Mouse (Mus musculus) lung, adult 2 months (tissue): ENCODE measurements around the gene Slc22a23. TPM values are rescaled to one million over a fixed set of nuclear protein-coding genes. Genes with fewer than 3 reads are reported as not detected.

Experiments
- DNase-seq: peaks from one replicate; pipeline ENCODE4 v3.0.0; 2022
- H3K4me1 ChIP-seq: fragments of 200-500 bp; 2 replicates; pipeline ENCODE4 v1.6.1; 2011; ENCODE audit warnings: low read length; ENCODE audit not compliant: control insufficient read depth, insufficient read depth
- H3K4me3 ChIP-seq: fragments of 200-500 bp; replicated peaks from 2 replicates; pipeline ENCODE3; 2011; ENCODE audit warnings: low read depth, mild to moderate bottlenecking, control low read depth, low read length; ENCODE audit errors: extremely low read depth
- CTCF ChIP-seq: fragments of 200-500 bp; IDR thresholded peaks from 2 replicates; pipeline ENCODE4 v1.5.1; 2011; ENCODE audit warnings: mild to moderate bottlenecking, low read length, control low read depth; ENCODE audit not compliant: insufficient read depth
- POLR2A ChIP-seq: fragments of 200-500 bp; IDR thresholded peaks from 2 replicates; pipeline ENCODE4 v1.6.1; 2011; ENCODE audit warnings: low read depth, mild to moderate bottlenecking, control low read depth, low read length, borderline replicate concordance; ENCODE audit errors: extremely low read depth
- WGBS: fragments of 180-500 bp; shearing (Covaris S2); methylation state at CpG from one replicate; pipeline ENCODE4 v1.1.7; 2018; 5-methylcytosine and 5-hydroxymethylcytosine counted together
- polyA plus RNA-seq: library from polyadenylated mRNA; depleted of rRNA; stranded (reverse); fragments of >200 nt; gene quantifications from 2 replicates; pipeline ENCODE4 v1.2.3, GENCODE M21; 2012

The Slc22a23 gene
- polyA plus RNA-seq, 1 experiment, result 81.6 TPM

DNA sequence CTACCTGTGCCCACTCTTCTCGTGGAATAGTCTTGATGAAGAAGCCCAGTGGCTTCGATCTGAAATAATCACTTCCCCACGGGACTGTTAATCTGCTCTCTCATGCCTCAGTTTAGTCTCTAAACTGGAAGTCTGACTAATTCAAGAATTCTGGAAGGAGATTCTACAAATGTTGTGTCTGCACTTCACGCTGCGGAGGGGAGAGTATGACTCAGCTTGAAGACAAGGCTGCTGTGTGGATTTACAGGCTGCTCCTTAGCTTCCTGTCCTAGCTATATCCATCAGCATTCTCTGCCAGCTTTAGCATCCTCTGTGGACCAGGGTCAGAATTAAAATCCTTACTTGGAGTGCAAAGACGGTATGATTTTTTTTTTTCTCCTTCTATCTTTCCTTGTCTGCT is 112.0 kb downstream of the Slc22a23 start:
- Histone ChIP-seq H3K4me3 (no peak overlapping the region), H3K4me1 (peaks cover 2% of the 10 kb centered on the region; the same call in 1 of the 2 replicates)
- no peak for TF ChIP-seq POLR2A
- no peak for TF ChIP-seq CTCF
- 67% methylated on average over 6 of the region's 6 CpGs for WGBS
- no peak for DNase-seq

DNA sequence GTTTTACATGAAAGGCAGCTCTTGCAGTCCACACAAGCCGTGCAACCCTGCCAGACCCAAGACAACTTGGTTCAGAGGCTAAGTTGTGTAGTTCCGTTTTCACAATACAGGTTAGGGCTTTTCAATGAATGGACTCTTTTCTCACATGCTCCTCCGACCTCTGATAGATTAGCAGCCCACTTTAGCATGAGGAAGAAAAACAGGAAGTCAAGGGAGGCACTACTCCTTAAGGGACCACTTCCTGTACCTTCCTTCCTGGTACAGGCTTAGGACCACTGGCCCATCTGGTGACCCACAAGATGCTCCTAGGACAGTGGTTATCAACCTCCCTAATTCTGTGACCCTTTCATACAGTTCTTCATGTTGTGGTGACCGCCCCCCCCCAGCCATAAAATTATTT is 116.1 kb downstream of the Slc22a23 start:
- Histone ChIP-seq H3K4me1 (peaks cover 4% of the 10 kb centered on the region; the same call in 1 of the 2 replicates), H3K4me3 (no peak overlapping the region)
- no peak for TF ChIP-seq CTCF
- TF ChIP-seq POLR2A, result no peak
- no peak for DNase-seq
- 53% methylated on average over 4 of the region's 4 CpGs for WGBS

DNA sequence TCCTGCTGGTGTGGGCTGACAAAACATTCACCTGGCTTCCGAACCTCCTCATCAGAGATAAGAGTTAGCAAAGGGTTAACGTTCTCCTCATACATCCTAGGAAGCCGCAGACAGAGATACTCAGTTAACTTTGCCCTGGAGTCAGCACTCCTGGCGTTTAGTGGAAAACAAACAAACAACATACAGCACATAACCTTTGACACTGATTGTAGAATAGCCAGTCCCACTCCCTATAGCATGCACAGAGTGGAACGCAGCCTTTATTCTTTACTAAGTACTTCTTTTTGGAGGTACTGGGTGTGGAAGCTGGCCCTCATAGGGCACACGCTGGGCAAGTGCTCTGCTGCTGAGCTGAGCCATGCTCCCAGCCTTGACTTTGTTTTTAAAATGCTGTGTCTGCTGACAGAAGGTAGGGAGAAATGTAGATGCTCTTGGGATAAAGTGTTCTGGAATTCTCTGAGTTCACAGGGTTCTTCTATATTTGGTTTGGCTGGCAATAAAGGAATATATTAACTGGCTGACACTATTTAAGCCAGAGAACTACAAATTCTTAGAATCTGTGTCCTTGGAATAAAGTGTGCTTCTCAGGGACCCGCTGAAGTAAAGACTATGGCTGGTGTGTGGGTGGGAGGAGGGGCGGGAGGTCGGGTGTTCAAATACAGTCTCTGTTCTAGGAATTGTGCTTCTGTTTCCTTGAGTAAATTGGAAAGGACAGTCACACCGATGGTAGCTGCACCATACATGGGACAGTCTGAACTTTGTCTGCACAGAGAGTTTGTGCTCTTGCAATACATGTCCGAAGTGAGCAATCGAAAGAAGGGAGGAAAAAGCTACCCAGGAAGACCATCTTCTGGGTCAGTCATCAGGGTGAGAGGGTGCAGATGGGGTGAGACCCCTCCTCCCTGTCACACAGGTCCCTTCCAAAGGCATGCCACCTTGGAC is 117.0 kb downstream of the Slc22a23 start:
- H3K4me3 ChIP-seq, result no peak overlapping the region
- DNase-seq, result no peak
- 54% methylated on average over 12 of the region's 12 CpGs for WGBS
- TF ChIP-seq CTCF (no peak), POLR2A (no peak)
- H3K4me1 ChIP-seq, result peaks cover 4% of the 10 kb centered on the region; the same call in 1 of the 2 replicates

DNA sequence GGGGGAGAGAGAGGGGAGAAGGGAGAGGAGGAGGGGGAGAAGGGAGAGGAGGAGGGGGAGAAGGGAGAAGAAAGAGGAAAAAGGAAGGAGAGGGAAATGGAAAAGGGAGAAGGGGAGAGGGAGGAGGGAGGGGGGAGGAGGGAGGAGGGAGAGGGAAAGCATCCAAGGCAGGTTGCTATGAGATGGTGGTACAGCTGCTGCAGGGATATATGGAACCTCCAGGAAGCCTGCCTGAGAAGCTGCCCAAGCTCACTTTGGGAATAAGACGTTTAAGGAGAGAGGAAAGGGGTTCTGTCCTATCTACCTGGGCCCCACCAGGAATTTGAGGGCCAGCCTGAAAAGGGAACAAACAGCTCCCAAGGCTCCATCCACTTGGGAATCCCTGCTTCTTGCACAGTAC is 118.0 kb downstream of the Slc22a23 start:
- Histone ChIP-seq H3K4me3 (no peak overlapping the region), H3K4me1 (peaks cover 4% of the 10 kb centered on the region; the same call in 1 of the 2 replicates)
- 60% methylated on average over 1 of the region's 1 CpGs for WGBS
- TF ChIP-seq CTCF (no peak), POLR2A (no peak)
- no peak for DNase-seq

DNA sequence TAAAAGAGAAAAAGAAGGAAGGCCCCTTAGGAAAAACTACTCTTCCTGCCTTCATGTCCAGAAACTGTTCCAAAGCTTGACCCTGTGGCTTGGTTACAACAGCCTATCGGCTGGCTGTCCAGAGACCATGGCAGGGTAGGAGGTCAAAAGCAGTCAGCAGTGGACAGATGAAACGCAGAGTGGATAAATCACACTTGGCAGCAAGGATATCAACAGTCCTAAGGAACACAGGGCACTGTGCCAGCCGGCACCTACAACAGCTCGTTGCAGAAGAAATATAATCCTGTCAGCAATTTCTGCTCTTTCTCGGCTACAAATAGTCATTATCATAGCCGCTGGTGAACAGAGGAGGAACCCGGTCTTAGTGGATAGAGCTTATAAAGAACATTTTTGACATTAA is 122.0 kb downstream of the Slc22a23 start:
- Histone ChIP-seq H3K4me1 (peaks cover 2% of the 10 kb centered on the region; the same call in 1 of the 2 replicates), H3K4me3 (no peak overlapping the region)
- WGBS, result 18% methylated on average over 7 of the region's 7 CpGs
- peak; percentile 34 for DNase-seq
- TF ChIP-seq CTCF (no peak), POLR2A (no peak)

DNA sequence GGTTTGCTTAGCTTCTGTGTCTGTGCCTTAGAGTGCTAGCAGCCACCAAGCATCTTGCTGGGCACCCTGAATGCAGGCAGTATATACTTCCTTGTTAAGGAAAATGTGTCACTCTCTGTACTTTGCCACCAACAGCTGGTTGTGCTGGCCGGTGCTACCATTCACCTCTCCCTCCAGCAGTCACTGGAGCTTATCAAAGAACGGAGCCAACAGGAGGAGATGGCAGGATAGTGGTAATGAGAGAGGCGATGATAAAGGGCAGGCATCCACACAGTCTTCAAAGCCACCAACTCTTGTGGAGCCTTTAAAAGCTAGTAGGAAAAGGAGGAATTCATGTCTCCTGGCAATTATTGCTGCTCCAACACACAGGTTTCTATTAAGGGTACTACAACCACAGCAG is 125.3 kb downstream of the Slc22a23 start:
- 73% methylated on average over 3 of the region's 3 CpGs for WGBS
- no peak overlapping the region for H3K4me3 ChIP-seq
- no peaks in the 10 kb centered on the region; the same call in 1 of the 2 replicates for H3K4me1 ChIP-seq
- TF ChIP-seq CTCF (no peak), POLR2A (no peak)
- DNase-seq, result no peak

DNA sequence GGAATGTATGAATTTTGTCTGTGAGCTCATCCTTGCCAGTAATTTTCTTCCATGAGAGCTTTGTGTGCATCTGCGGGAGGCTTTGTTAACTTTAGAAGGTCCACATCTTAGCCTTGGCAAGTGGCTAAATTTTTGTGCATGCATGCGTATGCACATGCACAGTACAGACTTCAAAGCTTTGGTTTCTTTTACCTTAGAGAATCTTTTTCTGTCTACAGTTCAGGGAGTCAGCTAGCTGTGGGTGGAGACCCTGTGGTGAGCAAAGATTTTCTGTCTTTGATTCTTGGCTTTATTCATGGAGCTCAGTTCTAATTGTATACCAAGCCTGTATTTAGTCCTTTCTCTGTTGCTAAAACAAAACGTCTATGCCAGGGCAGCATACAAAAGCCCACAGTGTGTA is 126.2 kb downstream of the Slc22a23 start:
- DNase-seq, result no peak
- H3K4me1 ChIP-seq, result peaks cover 3% of the 10 kb centered on the region; the same call in 1 of the 2 replicates
- TF ChIP-seq POLR2A, result no peak
- TF ChIP-seq CTCF, result no peak
- no peak overlapping the region for H3K4me3 ChIP-seq
- 81% methylated on average over 3 of the region's 3 CpGs for WGBS

DNA sequence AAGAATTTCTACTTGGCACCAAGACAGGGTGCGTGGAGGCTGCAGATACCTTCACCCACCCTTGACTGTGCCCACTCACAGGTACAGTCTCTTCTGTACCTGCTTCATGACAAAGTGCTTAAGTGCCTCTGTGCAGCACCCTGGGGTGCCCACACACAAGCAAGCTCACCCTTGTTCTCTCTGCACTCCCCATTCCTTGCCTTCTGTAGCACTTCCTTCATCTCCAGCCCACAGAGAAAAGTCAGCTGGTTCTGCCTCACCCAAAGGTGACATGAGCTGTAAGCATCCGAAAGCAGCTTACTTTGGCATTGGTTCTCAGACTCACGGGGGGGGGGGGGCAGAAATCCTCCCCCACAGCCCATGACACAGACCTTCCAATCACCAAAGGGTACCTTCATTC is 130.1 kb downstream of the Slc22a23 start:
- no peak for TF ChIP-seq CTCF
- no peak for TF ChIP-seq POLR2A
- DNase-seq, result no peak
- Histone ChIP-seq H3K4me3 (no peak overlapping the region), H3K4me1 (peaks cover 3% of the 10 kb centered on the region; the same call in 1 of the 2 replicates)
- WGBS, result 62% methylated on average over 3 of the region's 3 CpGs

DNA sequence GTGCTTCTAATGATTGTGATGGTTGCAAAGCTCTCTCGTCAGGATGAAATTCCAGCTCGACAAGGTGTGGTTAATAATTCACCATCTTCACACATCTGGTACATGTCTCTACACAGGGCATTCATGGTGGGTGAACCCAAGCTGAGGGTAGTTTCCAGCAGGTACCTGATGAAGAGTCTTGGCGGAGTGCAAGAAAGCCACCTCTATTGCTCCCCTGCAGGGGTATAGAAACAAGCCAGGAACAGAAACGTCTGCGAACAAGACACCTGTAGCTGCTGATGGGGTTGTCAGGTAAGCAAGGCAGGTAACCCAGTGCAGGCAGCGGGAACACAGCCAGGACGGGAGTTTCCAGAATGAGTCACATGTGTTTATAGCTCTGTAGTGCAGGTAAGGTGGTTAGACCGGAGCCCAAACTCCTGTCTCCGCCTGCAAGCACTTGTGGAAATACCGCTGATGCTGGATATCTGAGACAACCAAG is 132.2 kb downstream of the Slc22a23 start:
- peak; percentile 65 for DNase-seq
- Histone ChIP-seq H3K4me3 (no peak overlapping the region), H3K4me1 (peaks cover 6% of the 10 kb centered on the region)
- TF ChIP-seq CTCF (no peak), POLR2A (no peak)
- WGBS, result 63% methylated on average over 10 of the region's 10 CpGs
